Comparison of ENCODE assay signal across 10 mouse cellular contexts in genomic region chr15:80098809-80099208, GRCm38 (mm10). TPM values are rescaled to one million over a fixed set of nuclear protein-coding genes. Genes with fewer than 3 reads are reported as not detected.
DNase-seq lines count a peak whose midpoint lies in the region; ATAC-seq and TF ChIP-seq lines count a peak whose summit lies in the region.
"Had no signal": no experiment of that assay in that cellular context is flagged by ENCODE, and none has a peak within 500 bp of the region (broad histone marks: within the 10 kb centered on the region; RNA-seq: fewer than 3 reads in every experiment).

No protein-coding gene starts in this region.

- no peaks in the 10 kb centered on the region for H3K36me3 ChIP-seq in hindbrain, embryonic 13.5 days
- H3K36me3 ChIP-seq in hindbrain, embryonic 11.5 days (ENCODE audit: control insufficient read depth, insufficient read depth, low read length): no peaks in the 10 kb centered on the region
- H3K36me3 ChIP-seq in E14TG2a.4 (ENCODE audit: insufficient read depth, low read length): peaks cover 30% of the 10 kb centered on the region
- H3K36me3 ChIP-seq in liver, embryonic 11.5 days (ENCODE audit: control insufficient read depth, insufficient read depth, low read length): no peaks in the 10 kb centered on the region
- H3K36me3 ChIP-seq in forebrain, embryonic 10.5 days (replicated peaks): no peaks in the 10 kb centered on the region
- H3K36me3 ChIP-seq: limb, embryonic 13.5 days; neural tube, embryonic 12.5 days had no signal

- WGBS in hindbrain, embryonic 13.5 days: 56% methylated on average over 9 of the region's 9 CpGs
- WGBS in hindbrain, embryonic 11.5 days: 51% methylated on average over 9 of the region's 9 CpGs
- 24% methylated on average over 9 of the region's 9 CpGs for WGBS in liver, embryonic 11.5 days
- 56% methylated on average over 9 of the region's 9 CpGs for WGBS in forebrain, embryonic 10.5 days

- no peak for DNase-seq in hindbrain, embryonic 11.5 days (ENCODE audit: low spot score)
- peak; percentile 63 for DNase-seq in Muller cell, postnatal 12 days (ENCODE audit: inconsistent ontology term)
- DNase-seq in liver, embryonic 11.5 days (ENCODE audit: low spot score): no peak
- DNase-seq in forebrain, embryonic 10.5 days (ENCODE audit: extremely low spot score, low spot score): no peak
- no peak for DNase-seq in thymus, postnatal 36 days
- DNase-seq: kidney, adult 11 months had no signal

- no peaks in the 10 kb centered on the region for H3K9me3 ChIP-seq in hindbrain, embryonic 13.5 days
- no peaks in the 10 kb centered on the region for H3K9me3 ChIP-seq in hindbrain, embryonic 11.5 days (ENCODE audit: control insufficient read depth, low read length)
- no peaks in the 10 kb centered on the region for H3K9me3 ChIP-seq in E14TG2a.4 (ENCODE audit: low read length)
- no peaks in the 10 kb centered on the region for H3K9me3 ChIP-seq in liver, embryonic 11.5 days (ENCODE audit: control insufficient read depth, low read length)
- H3K9me3 ChIP-seq in forebrain, embryonic 10.5 days: no peaks in the 10 kb centered on the region
- H3K9me3 ChIP-seq: limb, embryonic 13.5 days; neural tube, embryonic 12.5 days had no signal

- no peak for TF ChIP-seq CTCF in E14TG2a.4 (conservative IDR thresholded peaks at IDR 0.05; ENCODE audit: low read length)

- ATAC-seq in hindbrain, embryonic 13.5 days (ENCODE audit: low FRiP score): no peak
- no peak for ATAC-seq in hindbrain, embryonic 11.5 days (ENCODE audit: low FRiP score)
- ATAC-seq in liver, embryonic 11.5 days (replicated peaks; ENCODE audit: low FRiP score): no peak

- H3K27ac ChIP-seq in hindbrain, embryonic 13.5 days: no peak overlapping the region
- no peak overlapping the region for H3K27ac ChIP-seq in hindbrain, embryonic 11.5 days (ENCODE audit: low read depth, low read length)
- H3K27ac ChIP-seq in liver, embryonic 11.5 days (ENCODE audit: low read depth, low read length): no peak overlapping the region; the same call in 1 of the 2 replicates
- H3K27ac ChIP-seq in forebrain, embryonic 10.5 days: no peak overlapping the region
- H3K27ac ChIP-seq: limb, embryonic 13.5 days; neural tube, embryonic 12.5 days had no signal

- 0 out of 2 replicates have a peak overlapping the region, but pooled peaks have one; percentile 11 for H3K9ac ChIP-seq in hindbrain, embryonic 13.5 days
- no peak overlapping the region for H3K9ac ChIP-seq in hindbrain, embryonic 11.5 days (ENCODE audit: low read depth, low read length)
- H3K9ac ChIP-seq in liver, embryonic 11.5 days (ENCODE audit: low read depth, low read length): peak overlapping the region; percentile 46
- H3K9ac ChIP-seq: limb, embryonic 13.5 days; neural tube, embryonic 12.5 days had no signal

- H3K4me3 ChIP-seq in hindbrain, embryonic 13.5 days: no peak overlapping the region
- no peak overlapping the region for H3K4me3 ChIP-seq in hindbrain, embryonic 11.5 days (ENCODE audit: low read depth, low read length)
- peak overlapping the region; percentile 61 for H3K4me3 ChIP-seq in E14TG2a.4 (replicated peaks; ENCODE audit: low read length)
- H3K4me3 ChIP-seq in liver, embryonic 11.5 days (ENCODE audit: low read depth, low read length): no peak overlapping the region
- no peak overlapping the region for H3K4me3 ChIP-seq in forebrain, embryonic 10.5 days
- H3K4me3 ChIP-seq: limb, embryonic 13.5 days; neural tube, embryonic 12.5 days had no signal

- 0 out of 2 replicates have a peak, but pooled peaks cover 9% of the 10 kb centered on the region for H3K27me3 ChIP-seq in hindbrain, embryonic 13.5 days
- H3K27me3 ChIP-seq in hindbrain, embryonic 11.5 days (ENCODE audit: control insufficient read depth, insufficient read depth, low read length): no peaks in the 10 kb centered on the region
- no peaks in the 10 kb centered on the region for H3K27me3 ChIP-seq in E14TG2a.4 (ENCODE audit: insufficient read depth, low read length)
- no peaks in the 10 kb centered on the region; the same call in 1 of the 2 replicates for H3K27me3 ChIP-seq in liver, embryonic 11.5 days (replicated peaks; ENCODE audit: control insufficient read depth, insufficient read depth, low read length)
- peaks cover 50% of the 10 kb centered on the region for H3K27me3 ChIP-seq in forebrain, embryonic 10.5 days (ENCODE audit: poor library complexity, severe bottlenecking)

- H3K4me2 ChIP-seq in hindbrain, embryonic 13.5 days: no peak overlapping the region
- no peak overlapping the region for H3K4me2 ChIP-seq in hindbrain, embryonic 11.5 days (replicated peaks; ENCODE audit: low read depth, low read length)
- H3K4me2 ChIP-seq in liver, embryonic 11.5 days: peak overlapping the region; percentile 55
- H3K4me2 ChIP-seq: limb, embryonic 13.5 days; neural tube, embryonic 12.5 days had no signal

- peaks cover 32% of the 10 kb centered on the region for H3K4me1 ChIP-seq in hindbrain, embryonic 13.5 days (replicated peaks)
- H3K4me1 ChIP-seq in hindbrain, embryonic 11.5 days (replicated peaks; ENCODE audit: control insufficient read depth, insufficient read depth, low read length): peaks cover 5% of the 10 kb centered on the region; the same call in 1 of the 2 replicates
- H3K4me1 ChIP-seq in E14TG2a.4 (replicated peaks; ENCODE audit: low read depth, low read length): peaks cover 100% of the 10 kb centered on the region
- H3K4me1 ChIP-seq in liver, embryonic 11.5 days (replicated peaks; ENCODE audit: control insufficient read depth, insufficient read depth, low read length): peaks cover 40% of the 10 kb centered on the region
- H3K4me1 ChIP-seq in forebrain, embryonic 10.5 days: peaks cover 38% of the 10 kb centered on the region

RNA-seq across cellular contexts. Expression of gene Rpl3, which starts 7.1 kb away (rescaled TPM):
- polyA plus RNA-seq in hindbrain, embryonic 13.5 days (2015; fragmentation: Nextera tagmentation; extraction: Ambion mirVana): 613 and 622 TPM in 2 replicates
- polyA plus RNA-seq in hindbrain, embryonic 11.5 days (2014; fragmentation: Nextera tagmentation; extraction: Ambion mirVana): 1,014 and 1,045 TPM in 2 replicates
- polyA plus RNA-seq in liver, embryonic 11.5 days (2014; fragmentation: Nextera tagmentation; extraction: Ambion mirVana): 1,449 and 1,469 TPM in 2 replicates
- 1,023 and 1,061 TPM in 2 replicates for polyA plus RNA-seq in forebrain, embryonic 10.5 days (2016; fragmentation: Nextera tagmentation; extraction: Ambion mirVana)

RNA-seq across cellular contexts. Expression of gene Syngr1, which starts 7.7 kb away (rescaled TPM):
- 27.9 and 28.3 TPM in 2 replicates for polyA plus RNA-seq in hindbrain, embryonic 13.5 days (2015; fragmentation: Nextera tagmentation; extraction: Ambion mirVana)
- 7.3 and 8.9 TPM in 2 replicates for polyA plus RNA-seq in hindbrain, embryonic 11.5 days (2014; fragmentation: Nextera tagmentation; extraction: Ambion mirVana)
- polyA plus RNA-seq in liver, embryonic 11.5 days (2014; fragmentation: Nextera tagmentation; extraction: Ambion mirVana): 32.2 and 38.6 TPM in 2 replicates
- polyA plus RNA-seq in forebrain, embryonic 10.5 days (2016; fragmentation: Nextera tagmentation; extraction: Ambion mirVana): 10.5 and 11.2 TPM in 2 replicates

RNA-seq across cellular contexts. Expression of gene Tab1, which starts 34.1 kb away (rescaled TPM):
- 38.3 and 41.2 TPM in 2 replicates for polyA plus RNA-seq in hindbrain, embryonic 13.5 days (2015; fragmentation: Nextera tagmentation; extraction: Ambion mirVana)
- 21.6 and 24.7 TPM in 2 replicates for polyA plus RNA-seq in hindbrain, embryonic 11.5 days (2014; fragmentation: Nextera tagmentation; extraction: Ambion mirVana)
- polyA plus RNA-seq in liver, embryonic 11.5 days (2014; fragmentation: Nextera tagmentation; extraction: Ambion mirVana): 25.9 and 28.7 TPM in 2 replicates
- 40.8 and 42.8 TPM in 2 replicates for polyA plus RNA-seq in forebrain, embryonic 10.5 days (2016; fragmentation: Nextera tagmentation; extraction: Ambion mirVana)
